Mouse (Mus musculus): ENCODE measurements around the gene Selenon.

DNA sequence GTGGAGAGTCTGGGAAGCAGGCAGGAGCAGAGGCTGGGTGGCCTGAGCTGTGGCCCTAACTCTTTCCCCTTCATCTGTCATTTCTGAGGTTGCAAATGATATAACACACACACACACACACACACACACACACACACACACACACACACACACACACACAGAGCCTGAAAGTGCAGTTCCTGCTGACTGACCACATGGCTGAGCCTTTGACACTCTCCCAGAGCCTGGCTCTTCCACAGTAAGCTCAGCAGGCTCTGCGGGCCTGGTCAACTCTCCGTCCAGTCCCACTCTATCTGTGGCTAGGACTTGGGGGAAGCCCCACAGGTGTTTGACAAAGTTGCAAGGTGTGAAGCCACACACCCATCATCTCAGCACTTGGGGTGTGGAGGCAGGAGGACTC, 25.3 kb upstream of the Selenon start:
- no peak for TF ChIP-seq GATA1 (IDR thresholded peaks at IDR 0.05; ENCODE audit: borderline replicate concordance, low read length)
- no peak for TF ChIP-seq TAL1 (conservative IDR thresholded peaks at IDR 0.05; ENCODE audit: low read depth, low read length)

Data from G1E (cell line).